Mouse (Mus musculus) spleen, adult 12 weeks (tissue): ENCODE measurements at regions not wholly inside any gene's neighbourhood (a gene's known extent, or its start where the extent isn't known, plus 50 kb on each side); places are given as distances from the start of the nearest gene placed in this dataset.

Source experiments
- DNase-seq: peaks from one replicate; pipeline ENCODE4 v3.0.0; 2022; ENCODE audit warnings: low spot score

GRCm38 (mm10) chr9:61573634-61574359, 201.6 kb downstream of the Tle3 start:
- no peak for DNase-seq

GRCm38 (mm10) chr9:61563017-61563416, 190.9 kb downstream of the Tle3 start:
- no peak for DNase-seq

GRCm38 (mm10) chr9:61561551-61561950, 189.4 kb downstream of the Tle3 start:
- DNase-seq: no peak

- no peak for DNase-seq
These were observed 186.5 kb downstream of the Tle3 start for GRCm38 (mm10) chr9:61558621-61559020.

- DNase-seq: no peak
These were observed 184.9 kb downstream of the Tle3 start for GRCm38 (mm10) chr9:61557025-61557424.

GRCm38 (mm10) chr9:61555173-61555572, 183.0 kb downstream of the Tle3 start:
- DNase-seq: no peak

- DNase-seq: no peak
These were observed 182.4 kb downstream of the Tle3 start for GRCm38 (mm10) chr9:61554611-61555010.

- DNase-seq: no peak
These were observed 181.5 kb downstream of the Tle3 start for GRCm38 (mm10) chr9:61553626-61554025.

GRCm38 (mm10) chr9:61551361-61551760, 179.2 kb downstream of the Tle3 start:
- DNase-seq: no peak

- DNase-seq: no peak
These were observed 178.2 kb downstream of the Tle3 start for GRCm38 (mm10) chr9:61550326-61550725.

- DNase-seq: no peak
These were observed 177.6 kb downstream of the Tle3 start for GRCm38 (mm10) chr9:61549692-61550241.

GRCm38 (mm10) chr9:61537316-61538189, 165.4 kb downstream of the Tle3 start:
- DNase-seq: no peak

GRCm38 (mm10) chr9:61533237-61533636, 161.1 kb downstream of the Tle3 start:
- no peak for DNase-seq

- DNase-seq: no peak
These were observed 158.3 kb downstream of the Tle3 start for GRCm38 (mm10) chr9:61530263-61531045.

GRCm38 (mm10) chr9:61528286-61528865, 156.2 kb downstream of the Tle3 start:
- DNase-seq: no peak

GRCm38 (mm10) chr9:61527491-61528056, 155.4 kb downstream of the Tle3 start:
- DNase-seq: no peak

GRCm38 (mm10) chr9:61520136-61520535, 148.0 kb downstream of the Tle3 start:
- DNase-seq: no peak

- no peak for DNase-seq
These were observed 145.7 kb downstream of the Tle3 start for GRCm38 (mm10) chr9:61517906-61518305.

- no peak for DNase-seq
These were observed 139.3 kb downstream of the Tle3 start for GRCm38 (mm10) chr9:61511436-61511835.

GRCm38 (mm10) chr9:61510217-61510893, 138.2 kb downstream of the Tle3 start:
- DNase-seq: no peak
